Mouse (Mus musculus): ENCODE measurements at regions not wholly inside any gene's neighbourhood (a gene's known extent, or its start where the extent isn't known, plus 50 kb on each side); places are given as distances from the start of the nearest gene placed in this dataset.
"Not testable (repeated sequence)": the region's sequence is repeated elsewhere in the genome, so short reads cannot be mapped to it uniquely, and the experiment has no call there.

DNA sequence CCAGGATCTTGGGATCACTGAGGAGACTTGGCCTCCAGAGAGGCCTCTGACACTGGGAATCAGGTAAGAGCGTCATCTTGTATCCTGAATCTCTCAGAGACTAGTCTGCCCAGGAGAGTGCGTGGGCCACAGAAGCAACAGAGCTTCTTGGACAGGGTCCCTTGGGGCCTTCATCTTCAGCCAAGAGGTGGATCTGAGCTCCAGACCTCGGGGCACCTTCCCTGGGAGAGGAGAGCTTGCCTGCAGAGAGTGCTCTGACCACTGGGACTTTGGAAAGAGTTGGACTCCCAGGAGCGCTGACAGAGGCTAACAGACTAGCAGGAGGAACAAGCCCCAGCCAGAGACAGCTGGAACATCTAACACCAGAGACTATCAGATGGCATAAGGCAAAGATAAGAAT is 73.9 kb upstream of the Gm15319 start:
- peak; percentile 62 to 89 for DNase-seq (ENCODE audit: low spot score in 2 of 2)

DNA sequence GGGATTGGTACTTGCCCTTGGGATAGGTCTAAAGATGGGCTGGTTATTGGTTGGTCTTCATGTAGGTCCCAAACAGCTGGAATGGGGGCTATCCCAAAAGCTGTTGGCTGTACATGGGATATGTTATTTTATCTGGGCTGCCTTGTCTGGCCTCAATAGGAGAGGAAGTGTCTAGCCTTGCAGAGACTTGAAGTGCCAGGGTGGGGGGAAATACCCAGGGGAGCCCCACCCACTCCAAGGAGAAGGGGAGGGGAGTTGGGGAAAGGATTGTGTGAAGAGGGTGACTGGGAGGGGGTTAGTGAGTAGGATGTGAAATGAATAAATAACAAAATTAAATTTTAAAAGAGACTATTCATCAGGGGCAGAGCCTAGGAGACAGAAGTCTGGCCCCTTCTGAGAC is 70.2 kb upstream of the Gm15319 start:
- DNase-seq (ENCODE audit: low spot score in 2 of 2), result peak; percentile 38 to 73

DNA sequence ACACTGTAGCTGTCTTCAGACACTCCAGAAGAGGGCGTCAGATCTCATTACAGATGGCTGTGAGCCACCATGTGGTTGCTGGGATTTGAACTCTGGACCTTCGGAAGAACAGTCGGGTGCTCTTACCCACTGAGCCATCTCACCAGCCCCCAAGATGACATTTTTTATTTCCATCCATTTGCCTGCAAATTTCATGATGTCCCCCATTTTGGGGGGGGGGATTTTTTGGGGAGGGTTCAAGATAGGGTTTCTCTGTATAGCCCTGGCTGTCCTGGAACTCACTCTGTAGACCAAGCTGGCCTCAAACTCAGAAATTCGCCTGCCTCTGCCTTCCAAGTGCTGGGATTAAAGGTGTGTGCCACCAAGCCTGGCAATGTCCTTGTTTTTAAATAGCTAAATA is 66.5 kb upstream of the Gm15319 start:
- peak in 1 of 2 experiments; percentile 62 for DNase-seq (ENCODE audit: low spot score in 2 of 2)

DNA sequence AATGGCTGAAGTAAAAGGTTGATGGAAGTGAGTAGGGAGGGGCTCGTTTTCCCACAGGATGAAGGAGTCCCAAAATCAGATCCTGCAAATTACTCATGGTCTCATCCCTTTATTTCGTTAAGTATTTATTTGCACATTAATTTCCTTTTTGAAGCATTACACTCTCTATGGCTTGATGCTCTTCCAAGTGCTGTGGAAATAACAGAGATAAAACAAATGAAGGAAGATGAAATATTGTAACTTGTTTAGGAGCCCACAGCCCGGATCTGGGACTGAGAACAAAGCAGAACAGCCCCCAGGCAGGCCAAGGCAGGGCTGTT is 61.9 kb upstream of the Gm15319 start:
- not testable (repeated sequence) for DNase-seq (ENCODE audit: low spot score in 2 of 2)

DNA sequence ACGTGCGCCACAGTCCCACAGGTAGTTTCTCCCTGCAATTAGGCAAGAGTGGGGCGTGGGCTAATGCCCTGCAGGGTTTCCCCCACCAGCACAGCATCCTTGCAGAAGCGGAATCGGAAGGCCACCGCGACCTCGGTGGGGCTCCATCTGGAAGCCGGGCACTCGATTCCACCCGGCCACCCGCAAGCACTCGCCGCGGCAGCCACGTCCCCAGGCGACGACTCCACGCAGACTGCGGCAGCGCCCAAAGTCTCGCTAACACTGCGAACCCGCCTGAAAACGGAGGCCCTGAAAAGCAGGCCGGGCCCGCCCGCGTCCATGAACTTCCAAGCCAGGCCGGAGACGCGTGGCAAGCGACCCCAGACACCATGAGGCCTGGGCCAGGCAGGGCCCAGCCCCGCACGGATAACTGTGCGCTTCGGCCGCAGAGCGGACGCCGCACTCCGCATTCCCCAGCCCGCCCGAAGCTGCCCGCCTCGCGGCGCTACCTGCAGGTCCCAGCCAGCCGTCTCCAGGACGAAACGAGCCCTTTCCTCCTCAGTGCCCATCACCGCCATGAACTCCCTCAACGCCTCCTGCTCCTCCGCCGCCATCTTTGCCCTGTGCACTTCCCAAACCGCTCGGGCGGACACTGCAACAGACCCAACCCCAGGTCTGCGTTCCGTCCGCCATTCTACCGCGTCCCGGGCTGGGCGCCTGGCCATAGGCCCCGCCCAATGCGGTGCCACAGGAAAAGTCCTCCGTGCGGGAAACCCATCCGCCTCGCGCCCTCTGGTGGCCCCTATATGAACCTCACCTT is 61.3 kb upstream of the Gm15319 start:
- peak; percentile 100 for DNase-seq (ENCODE audit: low spot score in 2 of 2)

DNA sequence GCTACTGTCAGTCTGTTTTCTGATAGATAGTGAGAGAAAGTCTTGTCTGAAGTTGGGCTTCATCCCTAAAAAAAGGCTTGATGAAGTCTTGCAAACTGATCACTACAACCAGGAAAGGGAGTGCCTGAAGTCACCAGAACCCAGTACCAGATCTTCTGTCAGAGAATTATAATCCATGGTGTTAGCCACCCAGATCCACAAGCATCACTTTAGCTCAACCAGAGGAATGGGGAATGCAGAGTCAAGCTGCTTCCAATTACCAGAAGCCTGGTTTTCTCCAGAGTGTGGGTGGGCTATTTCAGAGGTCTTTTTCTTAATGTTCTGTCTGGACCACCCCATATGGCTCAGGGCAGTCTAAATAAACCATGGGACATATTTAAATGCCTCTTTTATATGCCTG is 57.8 kb upstream of the Gm15319 start:
- peak; percentile 16 to 43 for DNase-seq (ENCODE audit: low spot score in 2 of 2)
